Mouse (Mus musculus) small intestine, adult 2 months (tissue): Measurements from ENCODE around the gene Gstp2. TPM values are rescaled to one million over a fixed set of nuclear protein-coding genes. Genes with fewer than 3 reads are reported as not detected.

Experiments used
- H3K27ac ChIP-seq: fragments of 200-500 bp; 2 replicates; pipeline ENCODE4 v1.5.1; 2012; ENCODE audit warnings: low read depth, low read length, control low read depth, inconsistent platforms; ENCODE audit not compliant: insufficient read depth
- H3K27me3 ChIP-seq: fragments of 200-500 bp; 2 replicates; pipeline ENCODE4 v1.6.1; 2012; ENCODE audit warnings: mild to moderate bottlenecking, moderate library complexity, low read length, inconsistent platforms; ENCODE audit not compliant: control insufficient read depth, insufficient read depth
- H3K36me3 ChIP-seq: fragments of 200-500 bp; 2 replicates; pipeline ENCODE4 v1.6.1; 2012; ENCODE audit warnings: mild to moderate bottlenecking, low read length, control low read depth, inconsistent platforms; ENCODE audit not compliant: control insufficient read depth, insufficient read depth
- H3K4me1 ChIP-seq: fragments of 200-500 bp; 2 replicates; pipeline ENCODE4 v1.6.1; 2012; ENCODE audit warnings: low read length, inconsistent platforms, mixed read lengths; ENCODE audit not compliant: control insufficient read depth, insufficient read depth, insufficient read length
- H3K4me3 ChIP-seq: fragments of 200-500 bp; 2 replicates; pipeline ENCODE4 v1.5.1; 2012; ENCODE audit warnings: low read depth, mild to moderate bottlenecking, control low read depth, inconsistent platforms, low read length, moderate library complexity
- CTCF ChIP-seq: fragments of 200-500 bp; IDR thresholded peaks from 2 replicates; pipeline ENCODE4 v1.5.1; 2012; ENCODE audit warnings: low read depth, mild to moderate bottlenecking, control low read depth, inconsistent platforms, low read length, moderate library complexity, mixed read lengths; ENCODE audit not compliant: insufficient replicate concordance, insufficient read length; ENCODE audit errors: extremely low read depth
- POLR2A ChIP-seq: fragments of 200-500 bp; IDR thresholded peaks from 2 replicates; pipeline ENCODE4 v1.6.1; 2012; ENCODE audit warnings: low read depth, mild to moderate bottlenecking, control low read depth, inconsistent platforms, low read length, moderate library complexity
- WGBS: fragments of 180-500 bp; shearing (Covaris S2); methylation state at CpG from one replicate; pipeline ENCODE4 v1.1.7; 2018; 5-methylcytosine and 5-hydroxymethylcytosine counted together
- polyA plus RNA-seq: library from polyadenylated mRNA; depleted of rRNA; stranded (reverse); fragments of >200 nt; gene quantifications from 2 replicates; pipeline ENCODE4 v1.2.3, GENCODE M21; 2012

Gene Gstp2
- polyA plus RNA-seq, 1 experiment = 289 TPM

GRCm38 (mm10) chr19:4055947-4056693, 10.3 kb upstream of the Gstp2 start:
- WGBS = 26% methylated on average over 15 of the region's 15 CpGs
- Histone ChIP-seq H3K36me3 (no peaks in the 10 kb centered on the region), H3K27me3 (no peaks in the 10 kb centered on the region), H3K27ac (peak overlapping the region; percentile 80), H3K4me3 (no peak overlapping the region), H3K4me1 (peaks cover 43% of the 10 kb centered on the region)
- no peak for TF ChIP-seq POLR2A
- no peak for TF ChIP-seq CTCF

DNA sequence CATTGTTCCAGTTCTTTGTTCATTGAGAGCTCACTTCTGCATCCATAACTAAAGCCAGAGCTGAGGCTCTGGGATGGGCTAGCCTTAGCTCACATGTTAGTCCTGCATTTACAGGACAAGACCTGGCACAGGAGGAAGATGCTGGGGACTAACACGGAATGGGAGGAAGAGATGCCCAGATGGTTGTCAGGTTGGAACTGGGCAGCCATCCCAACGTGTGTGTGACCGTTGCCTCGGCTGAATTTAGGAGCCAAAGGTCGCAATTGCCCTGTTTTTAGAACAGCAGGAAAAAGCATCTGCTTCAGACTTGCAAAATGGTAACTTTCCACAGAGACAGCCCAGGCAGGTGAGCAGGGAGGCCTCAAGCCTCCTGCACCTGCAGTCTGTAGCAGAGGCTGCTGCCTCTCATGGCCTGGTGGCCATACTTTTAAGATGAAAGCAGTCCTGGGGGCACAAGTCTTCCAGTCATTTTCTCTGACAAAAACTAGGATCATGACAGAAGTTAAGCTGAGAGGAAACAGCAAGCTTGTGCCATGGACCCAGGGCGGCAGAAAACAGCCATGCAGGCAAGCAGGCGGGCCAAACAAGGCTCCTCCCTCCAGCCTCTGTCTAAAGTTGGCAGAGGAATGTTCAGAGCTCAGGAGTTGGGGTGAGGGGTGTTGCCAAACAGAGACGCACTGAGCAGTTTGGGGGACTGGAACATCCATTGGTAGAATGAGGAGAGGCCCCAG, 9.6 kb upstream of the Gstp2 start:
- no peak overlapping the region for H3K4me3 ChIP-seq
- peak overlapping the region; percentile 80 for H3K27ac ChIP-seq
- no peaks in the 10 kb centered on the region for H3K27me3 ChIP-seq
- WGBS = 35% methylated on average over 8 of the region's 8 CpGs
- no peaks in the 10 kb centered on the region for H3K36me3 ChIP-seq
- no peak for TF ChIP-seq POLR2A
- no peak for TF ChIP-seq CTCF
- peaks cover 43% of the 10 kb centered on the region for H3K4me1 ChIP-seq

- Histone ChIP-seq H3K4me1 (peaks cover 43% of the 10 kb centered on the region), H3K27me3 (no peaks in the 10 kb centered on the region), H3K27ac (no peak overlapping the region), H3K36me3 (no peaks in the 10 kb centered on the region), H3K4me3 (no peak overlapping the region)
- 76% methylated on average over 5 of the region's 5 CpGs for WGBS
- TF ChIP-seq POLR2A = no peak
- TF ChIP-seq CTCF = no peak
Measured at GRCm38 (mm10) chr19:4054613-4055012, 8.8 kb upstream of the Gstp2 start.

- Histone ChIP-seq H3K27ac (no peak overlapping the region), H3K4me3 (no peak overlapping the region), H3K27me3 (no peaks in the 10 kb centered on the region), H3K36me3 (no peaks in the 10 kb centered on the region), H3K4me1 (peaks cover 27% of the 10 kb centered on the region)
- 79% methylated on average over 5 of the region's 5 CpGs for WGBS
- TF ChIP-seq POLR2A (no peak), CTCF (no peak)
Measured at GRCm38 (mm10) chr19:4052516-4053030, 6.8 kb upstream of the Gstp2 start.

DNA sequence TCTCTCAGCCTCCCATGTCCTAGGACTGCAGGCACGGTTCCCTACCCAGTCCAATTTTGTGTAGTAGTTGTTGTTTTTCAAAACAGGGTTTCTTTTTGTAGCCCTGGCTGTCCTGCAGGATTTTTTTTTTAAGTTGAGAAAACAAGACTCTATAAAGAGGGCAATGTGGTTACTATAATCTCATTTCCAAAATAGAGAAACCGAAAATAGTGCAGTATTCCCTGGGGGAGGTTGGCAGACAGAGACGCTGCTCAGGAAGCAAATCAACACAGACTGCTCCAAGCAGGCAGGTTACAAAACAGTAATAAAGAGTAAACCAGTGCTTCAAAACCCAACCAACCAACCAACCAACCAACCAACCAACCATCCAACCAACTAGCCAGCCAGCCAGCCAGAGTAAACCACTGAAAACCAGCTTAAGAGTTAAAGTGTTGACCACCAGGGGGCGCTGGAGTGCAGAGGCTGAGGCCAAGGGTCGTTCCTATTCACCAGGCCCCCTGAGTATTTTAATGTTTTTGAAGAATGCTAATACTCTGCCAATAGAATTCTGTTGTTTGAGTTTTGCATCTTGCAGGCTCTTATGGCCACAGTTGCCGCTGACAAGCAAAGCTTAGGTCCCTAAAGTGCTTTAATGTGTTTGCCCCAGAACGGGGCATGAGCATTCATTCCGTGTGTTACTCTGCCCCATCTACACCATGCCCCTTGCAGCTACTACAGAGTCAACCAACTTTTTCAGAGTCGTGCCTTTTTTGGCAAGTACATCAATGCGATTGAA, 6.1 kb upstream of the Gstp2 start:
- Histone ChIP-seq H3K27me3 (no peaks in the 10 kb centered on the region), H3K4me3 (no peak overlapping the region), H3K4me1 (peaks cover 20% of the 10 kb centered on the region), H3K27ac (no peak overlapping the region), H3K36me3 (no peaks in the 10 kb centered on the region)
- 57% methylated on average over 10 of the region's 10 CpGs for WGBS
- TF ChIP-seq POLR2A (no peak), CTCF (peak; percentile 93; the same call in 1 of the 2 replicates)

DNA sequence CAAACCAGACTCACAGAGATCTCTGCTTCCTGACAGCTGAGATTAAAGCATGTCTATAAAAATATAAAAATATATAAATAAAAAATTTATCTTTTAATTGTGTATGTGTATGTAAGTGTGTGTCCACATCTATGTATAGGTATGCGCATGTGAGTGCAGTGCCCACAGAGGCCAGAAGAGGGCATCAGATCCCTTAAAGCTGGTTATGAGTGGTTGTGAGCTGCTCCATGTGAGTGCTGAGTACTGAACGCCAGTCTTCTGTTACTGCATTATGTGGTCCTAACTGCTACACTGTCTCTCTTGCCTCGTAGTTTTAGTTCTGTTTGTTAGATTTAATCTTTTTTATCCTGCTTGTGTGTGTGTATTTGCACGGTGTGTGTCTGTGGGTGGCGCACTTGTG, 5.2 kb upstream of the Gstp2 start:
- no peak overlapping the region for H3K4me3 ChIP-seq
- peaks cover 15% of the 10 kb centered on the region for H3K4me1 ChIP-seq
- no peak overlapping the region for H3K27ac ChIP-seq
- H3K27me3 ChIP-seq = no peaks in the 10 kb centered on the region
- WGBS = 96% methylated on average over 5 of the region's 5 CpGs
- no peaks in the 10 kb centered on the region for H3K36me3 ChIP-seq
- TF ChIP-seq POLR2A (no peak), CTCF (no peak)
